Mouse (Mus musculus): ENCODE measurements around the gene Inf2. TPM values are rescaled to one million over a fixed set of nuclear protein-coding genes. Genes with fewer than 3 reads are reported as not detected.

Gene Inf2
- total and polyA plus RNA-seq, 3 experiments, result 13.9 to 131 (median 36.6) TPM

- Histone ChIP-seq H3K4me2 (ENCODE audit: insufficient read depth, low read depth, poor library complexity, severe bottlenecking) (no peak overlapping the region), H3K27me3 (replicated peaks) (no peaks in the 10 kb centered on the region), H3K4me1 (ENCODE audit: control insufficient read depth in 1 of 2, insufficient read depth in 2 of 2) (peaks cover 50 to 90% of the 10 kb centered on the region in 2 experiments), H3K36me3 (replicated peaks in 1 of 2; ENCODE audit: control insufficient read depth in 1 of 2, insufficient read depth in 1 of 2, low read length in 1 of 2) (peaks cover 31 to 94% of the 10 kb centered on the region in 2 experiments), H3K27ac (ENCODE audit: insufficient read depth, low read depth) (no peak overlapping the region), H3K9ac (ENCODE audit: insufficient read depth, low read depth) (no peak overlapping the region), H3K79me2 (replicated peaks; ENCODE audit: control insufficient read depth, extremely low read depth, insufficient read depth, poor library complexity, severe bottlenecking) (peaks cover 62% of the 10 kb centered on the region), H3K4me3 (replicated peaks in 1 of 3; ENCODE audit: low read depth in 2 of 3, low read length in 2 of 3, poor library complexity in 1 of 3) (no peak overlapping the region), H3K9me3 (replicated peaks; ENCODE audit: low read length) (no peaks in the 10 kb centered on the region)
- dilution Hi-C loops (cut with MboI; ENCODE audit: extremely low pct_ligation_motif_present, extremely low pct_unique_long_range_greater_than_20kb, low sequenced_read_pairs) (no loop called here), in situ Hi-C loops (cut with MboI; ENCODE audit: low pct_ligation_motif_present, low pct_unique_long_range_greater_than_20kb, low sequenced_read_pairs) (loop anchor here (5.0 kb wide), 1 partner anchor 35 kb away; no protein-coding TSS in a partner anchor)
- TF ChIP-seq ETS1 (conservative IDR thresholded peaks at IDR 0.05; ENCODE audit: low read depth, low read length) (no peak), USF2 (conservative IDR thresholded peaks at IDR 0.05; ENCODE audit: low read depth, low read length) (no peak), ELF1 (IDR thresholded peaks at IDR 0.05; ENCODE audit: low read depth, low read length) (no peak), ZNF384 (IDR thresholded peaks at IDR 0.05; ENCODE audit: low read depth, low read length) (no peak), MAX (IDR thresholded peaks at IDR 0.05; ENCODE audit: low read length) (no peak), E2F4 (IDR thresholded peaks at IDR 0.05; ENCODE audit: insufficient replicate concordance, low read depth, low read length) (no peak), MAFK (IDR thresholded peaks at IDR 0.05; ENCODE audit: insufficient replicate concordance, low read length) (no peak), MEF2A (IDR thresholded peaks at IDR 0.05; ENCODE audit: borderline replicate concordance, low read depth, low read length) (no peak), ZMIZ1 (IDR thresholded peaks at IDR 0.05; ENCODE audit: low read depth, low read length) (no peak), USF1 (IDR thresholded peaks at IDR 0.05; ENCODE audit: low read depth, low read length) (no peak), POLR2AphosphoS2 (IDR thresholded peaks at IDR 0.05; ENCODE audit: low read depth, low read length) (no peak), GABPA (IDR thresholded peaks at IDR 0.05; ENCODE audit: insufficient replicate concordance, low read depth, low read length) (no peak), MXI1 (IDR thresholded peaks at IDR 0.05; ENCODE audit: low read depth, low read length) (no peak), JUN (IDR thresholded peaks at IDR 0.05; ENCODE audit: insufficient read depth, low read depth, low read length) (no peak), SIN3A (IDR thresholded peaks at IDR 0.05; ENCODE audit: low read length) (no peak), JUND (conservative IDR thresholded peaks at IDR 0.05; ENCODE audit: low read depth, low read length) (no peak), CTCF (conservative IDR thresholded peaks at IDR 0.05 in 1 of 2, IDR thresholded peaks at IDR 0.05 in 1 of 2; ENCODE audit: low read depth in 2 of 2, low read length in 2 of 2) (no peak), ZC3H11A (IDR thresholded peaks at IDR 0.05; ENCODE audit: low read depth, low read length) (no peak), CHD1 (IDR thresholded peaks at IDR 0.05; ENCODE audit: low read depth, low read length) (no peak)
- no peak for DNase-seq (ENCODE audit: extremely low read depth)
Measured at GRCm38 (mm10) chr12:112597618-112598017, 9.0 kb downstream of the Inf2 start.

- Histone ChIP-seq H3K4me3 (replicated peaks in 1 of 3; ENCODE audit: low read depth in 2 of 3, low read length in 2 of 3, poor library complexity in 1 of 3) (no peak overlapping the region), H3K9ac (ENCODE audit: insufficient read depth, low read depth) (no peak overlapping the region), H3K79me2 (replicated peaks; ENCODE audit: control insufficient read depth, extremely low read depth, insufficient read depth, poor library complexity, severe bottlenecking) (peaks cover 49% of the 10 kb centered on the region), H3K27ac (ENCODE audit: insufficient read depth, low read depth) (peak overlapping the region; percentile 31; the same call in 1 of the 2 replicates), H3K36me3 (replicated peaks in 1 of 2; ENCODE audit: control insufficient read depth in 1 of 2, insufficient read depth in 1 of 2, low read length in 1 of 2) (peaks cover 47 to 98% of the 10 kb centered on the region in 2 experiments), H3K9me3 (replicated peaks; ENCODE audit: low read length) (no peaks in the 10 kb centered on the region), H3K4me1 (ENCODE audit: control insufficient read depth in 1 of 2, insufficient read depth in 2 of 2) (peaks cover 36 to 89% of the 10 kb centered on the region in 2 experiments), H3K27me3 (replicated peaks) (no peaks in the 10 kb centered on the region), H3K4me2 (ENCODE audit: insufficient read depth, low read depth, poor library complexity, severe bottlenecking) (no peak overlapping the region)
- TF ChIP-seq ETS1 (conservative IDR thresholded peaks at IDR 0.05; ENCODE audit: low read depth, low read length) (no peak), RCOR1 (conservative IDR thresholded peaks at IDR 0.05; ENCODE audit: low read depth, low read length) (no peak), SIN3A (IDR thresholded peaks at IDR 0.05; ENCODE audit: low read length) (no peak), TBP (conservative IDR thresholded peaks at IDR 0.05; ENCODE audit: low read depth, low read length) (no peak), MXI1 (IDR thresholded peaks at IDR 0.05; ENCODE audit: low read depth, low read length) (no peak), TCF12 (IDR thresholded peaks at IDR 0.05; ENCODE audit: low read depth, low read length) (no peak), HCFC1 (IDR thresholded peaks at IDR 0.05; ENCODE audit: low read depth, low read length) (no peak), MYC (IDR thresholded peaks at IDR 0.05; ENCODE audit: low read depth, low read length) (no peak), UBTF (IDR thresholded peaks at IDR 0.05; ENCODE audit: low read depth, low read length) (no peak), CHD2 (IDR thresholded peaks at IDR 0.05; ENCODE audit: low read length) (no peak), GABPA (IDR thresholded peaks at IDR 0.05; ENCODE audit: insufficient replicate concordance, low read depth, low read length) (no peak), MEF2A (IDR thresholded peaks at IDR 0.05; ENCODE audit: borderline replicate concordance, low read depth, low read length) (no peak)
- no peak for DNase-seq (ENCODE audit: extremely low read depth)
- in situ Hi-C loops (cut with MboI; ENCODE audit: low pct_ligation_motif_present, low pct_unique_long_range_greater_than_20kb, low sequenced_read_pairs) (loop anchor here (5.0 kb wide), 1 partner anchor 37 kb away; no protein-coding TSS in a partner anchor), dilution Hi-C loops (cut with MboI; ENCODE audit: extremely low pct_ligation_motif_present, extremely low pct_unique_long_range_greater_than_20kb, low sequenced_read_pairs) (no loop called here)
Measured at GRCm38 (mm10) chr12:112599198-112599597, 10.6 kb downstream of the Inf2 start.

All from CH12.LX (cell line).